Mouse (Mus musculus) heart, postnatal 14 days (tissue): ENCODE results near the gene Zfp987. TPM values are rescaled to one million over a fixed set of nuclear protein-coding genes. Genes with fewer than 3 reads are reported as not detected.
A peak's percentile ranks its signal among the peaks of the same experiment; 100 is the strongest.
"Not testable (repeated sequence)": the region's sequence is repeated elsewhere in the genome, so short reads cannot be mapped to it uniquely, and the experiment has no call there.

Source experiments
- DNase-seq, 2 experiments: peaks; one replicate each; pipeline ENCODE4 v3.0.0; 2021 to 2022
- intact Hi-C: fragments of 180-260 bp; cut with DNase I; formaldehyde crosslinking; loops from one replicate; pipeline ENCODE4 v1.15.1; 2025
- total RNA-seq, 2 experiments: library from RNA; stranded (reverse); gene quantifications; 2 replicates each; pipeline ENCODE4 v1.2.3; 2021

Gene Zfp987
- total RNA-seq, 2 experiments from 2014 or later, result not detected

DNA sequence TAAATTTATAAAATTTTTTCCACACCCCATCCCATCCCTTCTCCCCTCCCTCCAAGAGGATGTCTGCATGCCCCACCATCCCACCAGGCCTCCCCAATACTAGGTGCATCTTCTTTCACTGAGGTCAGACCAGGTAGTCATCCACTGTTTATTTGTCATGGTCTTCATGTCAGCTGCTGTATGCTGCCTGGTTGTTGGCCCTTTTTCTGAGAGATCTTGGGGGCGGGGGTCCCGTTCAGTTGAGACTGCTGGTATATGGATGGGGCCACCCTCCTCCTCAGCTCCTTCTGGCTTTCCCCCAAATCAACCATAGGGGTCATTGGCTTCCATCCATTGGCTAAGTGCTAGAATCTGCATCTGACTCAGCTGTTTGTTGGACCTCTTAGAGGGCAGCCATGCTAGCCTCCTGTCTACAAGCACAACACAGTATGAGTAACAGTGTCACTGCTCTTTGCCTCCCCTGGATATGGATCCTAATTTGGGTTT is 71.7 kb downstream of the Zfp987 start:
- DNase-seq, intact Hi-C loops: not testable (repeated sequence)

DNA sequence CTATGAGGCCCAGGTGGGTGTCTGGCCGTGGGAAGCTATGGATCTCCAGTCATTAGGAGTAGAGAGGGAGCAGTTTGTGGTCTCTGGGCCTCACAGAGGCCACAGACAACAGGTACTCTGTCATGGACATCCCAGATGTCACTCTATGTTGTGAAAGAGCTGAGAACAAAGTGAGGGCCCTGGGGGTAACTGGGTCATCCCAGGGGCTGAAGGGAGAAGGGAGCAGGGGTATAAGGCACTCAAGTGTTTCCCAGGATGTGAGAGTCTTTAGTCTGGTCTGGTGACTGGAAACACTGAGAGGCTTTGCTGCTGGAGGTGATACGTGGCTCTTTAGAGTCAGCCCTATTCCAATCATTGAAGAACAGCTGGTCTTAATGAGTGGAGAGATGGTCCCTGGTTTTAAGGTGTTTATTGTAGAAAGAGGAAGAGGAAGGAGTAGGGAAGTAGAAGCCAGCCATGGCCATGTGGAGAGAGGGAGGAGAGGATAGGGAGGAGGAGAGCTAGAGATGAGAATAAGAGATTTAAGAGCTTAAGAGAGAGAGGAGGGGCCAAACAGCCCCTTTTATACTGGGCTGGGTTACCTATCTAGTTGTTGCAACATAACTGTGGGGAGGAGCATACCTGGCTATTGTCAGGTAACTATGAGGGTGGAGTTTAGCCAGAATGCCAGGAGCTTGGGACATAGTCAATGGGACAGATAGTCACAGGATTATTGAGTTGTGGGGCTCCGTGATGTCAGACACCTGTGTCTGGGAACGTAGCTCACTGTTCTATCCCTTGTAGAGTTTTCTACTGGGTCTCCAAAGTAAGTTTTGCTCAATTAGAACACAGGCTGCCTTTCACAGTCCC is 76.5 kb downstream of the Zfp987 start:
- intact Hi-C loops, result not testable (repeated sequence)
- peak; percentile 9 to 17 for DNase-seq

Other genes with a start within 250 kb of the Zfp987 start
- not detected for gene Zfp986, start 228.5 kb upstream of the Zfp987 start, total RNA-seq
- gene Zfp600, start 59.5 kb downstream of the Zfp987 start, total RNA-seq, result under 1 TPM in 1 of 2 experiments, not detected in 1; 0.24 TPM